Mouse (Mus musculus): ENCODE data around the gene Ddah1. TPM values are rescaled to one million over a fixed set of nuclear protein-coding genes. Genes with fewer than 3 reads are reported as not detected.
"Not testable (repeated sequence)": the region's sequence is repeated elsewhere in the genome, so short reads cannot be mapped to it uniquely, and the experiment has no call there.

Ddah1 gene
- total RNA-seq, 2 experiments from 2014 or later, result not detected

GRCm38 (mm10) chr3:145854427-145854826 is 96.0 kb downstream of the Ddah1 start:
- ATAC-seq (replicated peaks; ENCODE audit: poor library complexity, severe bottlenecking), result no peak

- no peak for ATAC-seq (replicated peaks; ENCODE audit: poor library complexity, severe bottlenecking)
Observed at GRCm38 (mm10) chr3:145855299-145855698, 96.8 kb downstream of the Ddah1 start.

DNA sequence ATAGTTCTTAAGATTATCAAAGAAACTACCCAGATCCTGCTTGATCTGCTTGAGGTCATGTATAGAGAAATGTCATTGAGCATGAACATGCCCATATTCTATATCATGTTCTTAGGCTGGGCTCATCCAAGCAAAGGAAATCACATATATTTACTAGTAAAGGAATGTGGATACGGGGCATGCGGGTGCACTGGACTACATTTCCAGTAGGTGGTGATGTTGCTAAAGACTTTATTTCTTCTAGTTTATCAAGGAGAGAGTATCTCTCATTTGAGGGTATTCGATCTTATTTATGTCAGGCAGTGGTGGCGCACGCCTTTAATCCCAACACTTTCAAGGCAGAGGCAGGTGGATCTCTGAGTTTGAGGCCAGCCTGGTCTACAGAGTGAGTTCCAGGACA is 99.9 kb downstream of the Ddah1 start:
- no peak for ATAC-seq (replicated peaks; ENCODE audit: poor library complexity, severe bottlenecking)

DNA sequence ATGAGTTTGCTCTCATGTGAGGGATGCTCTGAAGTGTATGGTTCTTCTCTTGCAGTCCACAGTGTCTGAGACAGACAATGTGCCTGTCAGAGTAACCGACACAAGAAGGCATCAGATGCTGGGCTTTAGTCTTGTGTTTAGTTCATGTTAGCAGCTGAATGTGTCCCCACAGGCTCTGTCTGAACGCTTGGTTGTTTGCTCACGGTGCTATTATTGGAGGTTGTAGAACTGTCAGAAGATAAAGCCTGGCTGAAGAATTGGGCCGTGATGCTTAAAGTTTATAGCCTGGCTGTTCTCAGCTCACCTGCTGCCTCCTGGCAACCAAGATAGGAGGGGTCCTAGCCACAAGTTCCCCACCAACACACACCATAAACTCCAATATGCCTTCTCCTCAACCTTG is 104.0 kb downstream of the Ddah1 start:
- no peak for ATAC-seq (replicated peaks; ENCODE audit: poor library complexity, severe bottlenecking)

- no peak for ATAC-seq (replicated peaks; ENCODE audit: poor library complexity, severe bottlenecking)
Observed at GRCm38 (mm10) chr3:145864033-145864712, 105.7 kb downstream of the Ddah1 start.

DNA sequence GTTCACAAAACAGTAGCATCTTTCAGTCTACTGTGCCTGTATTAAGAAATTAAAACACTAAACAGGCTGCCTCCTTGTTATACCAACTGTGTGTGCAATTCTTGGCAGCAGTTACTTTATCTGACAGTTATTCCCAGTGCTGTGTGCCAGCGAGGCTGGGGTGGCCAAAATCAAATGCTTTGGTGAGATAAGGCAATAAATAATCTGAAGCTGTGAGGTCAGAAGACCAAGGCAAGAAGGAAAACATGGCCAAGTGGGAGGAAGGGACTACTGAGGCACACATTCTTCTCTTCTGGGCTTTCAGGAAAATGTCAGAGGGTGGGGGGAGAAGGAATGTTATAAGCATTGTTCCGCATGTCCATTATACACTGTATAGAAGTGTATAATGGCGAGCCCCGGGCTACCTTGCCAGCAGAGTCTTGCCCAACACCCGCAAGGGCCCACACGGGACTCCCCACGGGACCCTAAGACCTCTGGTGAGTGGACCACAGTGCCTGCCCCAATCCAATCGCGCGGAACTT is 106.3 kb downstream of the Ddah1 start:
- ATAC-seq (replicated peaks; ENCODE audit: poor library complexity, severe bottlenecking), result no peak

DNA sequence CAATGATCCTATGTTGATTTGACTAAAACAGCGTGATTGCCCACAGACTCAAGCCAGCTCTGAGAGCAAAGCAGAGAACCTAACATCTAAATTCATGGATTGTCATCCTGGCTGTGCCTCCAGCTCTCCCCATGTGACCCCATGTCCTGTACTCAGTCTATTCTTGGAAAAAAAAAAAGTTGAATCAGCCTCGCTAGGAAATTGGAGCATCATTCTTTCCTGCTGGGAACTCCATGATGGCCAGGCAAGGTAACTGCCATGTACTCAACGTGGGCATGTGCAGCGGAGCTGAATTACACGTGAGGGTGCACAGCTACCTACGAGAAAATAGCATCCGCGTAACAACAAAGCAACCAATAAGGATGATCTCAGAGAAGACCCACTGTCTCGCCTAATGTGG is 114.2 kb downstream of the Ddah1 start:
- no peak for ATAC-seq (replicated peaks; ENCODE audit: poor library complexity, severe bottlenecking)

DNA sequence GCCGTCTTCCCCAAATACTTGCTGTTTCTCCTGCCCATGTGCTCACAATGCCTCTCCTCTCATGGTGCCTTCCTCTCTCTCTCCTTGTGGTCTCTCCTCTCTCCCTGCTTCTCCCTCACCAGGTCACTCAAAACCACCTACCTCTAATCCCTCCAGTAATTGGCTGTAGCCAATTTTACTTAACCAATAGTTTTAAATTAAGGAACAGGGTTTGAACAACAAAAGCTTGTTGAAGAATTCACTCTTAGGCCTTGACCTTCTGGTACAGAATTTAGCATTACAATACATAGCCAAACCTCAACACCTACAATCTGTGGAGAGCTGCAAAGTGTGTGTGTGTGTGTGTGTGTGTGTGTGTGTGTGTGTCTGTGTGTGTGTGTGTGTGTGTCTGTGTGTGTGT is 114.8 kb downstream of the Ddah1 start:
- ATAC-seq (replicated peaks; ENCODE audit: poor library complexity, severe bottlenecking), result no peak

- no peak for ATAC-seq (replicated peaks; ENCODE audit: poor library complexity, severe bottlenecking)
Observed at GRCm38 (mm10) chr3:145874126-145874525, 115.7 kb downstream of the Ddah1 start.

DNA sequence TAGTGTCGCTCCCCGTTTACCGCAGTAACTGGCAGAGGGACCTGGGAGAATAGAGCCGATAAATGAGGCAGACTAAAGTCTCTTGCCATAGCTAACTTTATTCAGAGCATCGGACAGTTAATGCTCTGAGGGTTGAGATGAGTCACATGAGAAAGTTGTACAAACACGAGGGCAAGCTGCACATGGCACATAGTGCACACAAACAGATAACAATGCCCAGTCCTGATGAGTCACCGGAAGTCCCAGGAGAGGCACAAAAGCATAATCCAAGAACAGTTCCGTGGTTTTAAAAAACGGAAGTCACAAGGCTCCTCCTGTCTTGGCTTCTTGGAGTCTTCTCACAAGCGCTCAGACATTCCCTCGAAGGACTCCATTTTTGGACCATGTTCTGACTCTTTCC is 117.6 kb downstream of the Ddah1 start:
- ATAC-seq (replicated peaks; ENCODE audit: poor library complexity, severe bottlenecking), result no peak; the same call in 1 of the 2 replicates

GRCm38 (mm10) chr3:145878867-145879266 is 120.4 kb downstream of the Ddah1 start:
- not testable (repeated sequence) for ATAC-seq (replicated peaks; ENCODE audit: poor library complexity, severe bottlenecking)

GRCm38 (mm10) chr3:145880335-145880734 is 121.9 kb downstream of the Ddah1 start:
- no peak for ATAC-seq (replicated peaks; ENCODE audit: poor library complexity, severe bottlenecking)

DNA sequence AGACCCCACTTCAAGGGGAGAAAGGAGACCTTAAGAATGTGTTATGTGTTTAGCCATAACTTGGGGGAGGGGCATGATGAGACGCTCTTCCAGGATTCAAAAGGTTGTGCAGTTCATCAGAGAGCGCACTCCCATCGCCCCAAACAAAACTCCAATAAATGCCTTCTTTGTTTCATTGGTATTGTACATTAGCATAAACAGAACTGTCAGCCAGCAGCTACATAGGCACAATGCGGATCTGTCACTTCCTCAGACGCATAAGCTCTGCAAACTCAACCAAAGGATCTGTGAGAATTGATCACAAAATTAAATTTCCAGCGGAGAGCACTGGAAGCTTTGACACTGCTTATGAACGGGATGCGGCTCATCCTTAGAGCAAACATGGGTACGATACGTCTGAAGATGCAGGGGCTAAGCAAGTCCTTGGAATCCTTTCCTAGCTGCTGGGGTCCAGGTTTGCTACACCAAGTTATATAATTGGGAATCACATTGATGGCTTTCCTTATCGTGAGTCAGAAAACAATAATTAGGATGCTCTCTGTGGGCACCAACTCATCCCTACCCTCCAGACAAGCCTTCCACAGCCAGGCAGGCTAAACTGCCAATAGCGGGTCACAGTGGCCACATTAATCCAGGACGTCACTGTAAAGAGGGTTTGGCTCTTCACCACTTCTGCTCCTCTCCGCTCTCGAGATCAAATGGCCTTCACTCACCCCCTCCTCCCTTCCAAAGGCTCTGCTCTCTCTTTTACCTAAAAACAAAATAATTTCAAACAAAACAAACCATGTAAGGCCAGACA is 123.8 kb downstream of the Ddah1 start:
- no peak for ATAC-seq (replicated peaks; ENCODE audit: poor library complexity, severe bottlenecking)

GRCm38 (mm10) chr3:145883233-145883632 is 124.8 kb downstream of the Ddah1 start:
- no peak for ATAC-seq (replicated peaks; ENCODE audit: poor library complexity, severe bottlenecking)

GRCm38 (mm10) chr3:145885376-145885775 is 126.9 kb downstream of the Ddah1 start:
- ATAC-seq (replicated peaks; ENCODE audit: poor library complexity, severe bottlenecking), result no peak

- no peak for ATAC-seq (replicated peaks; ENCODE audit: poor library complexity, severe bottlenecking)
Observed at GRCm38 (mm10) chr3:145885851-145886464, 127.5 kb downstream of the Ddah1 start.

DNA sequence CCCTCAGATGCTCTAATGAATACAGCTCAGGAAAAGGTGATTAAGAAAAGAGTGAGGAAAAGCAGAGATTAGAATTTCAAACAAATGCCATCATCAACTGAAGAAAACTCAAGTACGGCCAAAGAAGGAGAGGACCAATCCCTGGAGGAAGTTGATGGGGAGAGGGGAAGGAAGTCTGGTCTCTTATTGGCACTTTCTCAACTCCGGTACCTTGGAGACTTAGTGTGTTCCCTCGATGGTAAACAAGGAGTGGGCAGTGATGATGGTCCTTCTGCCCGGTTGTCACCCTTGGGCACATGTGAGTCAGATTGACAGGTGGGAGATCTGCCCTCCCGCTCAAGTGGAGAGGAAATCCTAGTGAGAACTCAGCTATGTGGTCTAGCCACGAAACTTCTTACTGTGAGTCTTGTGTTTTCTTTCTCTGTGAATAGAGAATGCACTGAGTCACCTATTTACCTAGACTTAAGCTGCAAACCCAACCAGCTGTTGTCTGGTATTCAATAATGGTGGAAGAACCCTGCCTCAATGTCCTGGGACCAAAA is 129.0 kb downstream of the Ddah1 start:
- no peak for ATAC-seq (replicated peaks; ENCODE audit: poor library complexity, severe bottlenecking)

DNA sequence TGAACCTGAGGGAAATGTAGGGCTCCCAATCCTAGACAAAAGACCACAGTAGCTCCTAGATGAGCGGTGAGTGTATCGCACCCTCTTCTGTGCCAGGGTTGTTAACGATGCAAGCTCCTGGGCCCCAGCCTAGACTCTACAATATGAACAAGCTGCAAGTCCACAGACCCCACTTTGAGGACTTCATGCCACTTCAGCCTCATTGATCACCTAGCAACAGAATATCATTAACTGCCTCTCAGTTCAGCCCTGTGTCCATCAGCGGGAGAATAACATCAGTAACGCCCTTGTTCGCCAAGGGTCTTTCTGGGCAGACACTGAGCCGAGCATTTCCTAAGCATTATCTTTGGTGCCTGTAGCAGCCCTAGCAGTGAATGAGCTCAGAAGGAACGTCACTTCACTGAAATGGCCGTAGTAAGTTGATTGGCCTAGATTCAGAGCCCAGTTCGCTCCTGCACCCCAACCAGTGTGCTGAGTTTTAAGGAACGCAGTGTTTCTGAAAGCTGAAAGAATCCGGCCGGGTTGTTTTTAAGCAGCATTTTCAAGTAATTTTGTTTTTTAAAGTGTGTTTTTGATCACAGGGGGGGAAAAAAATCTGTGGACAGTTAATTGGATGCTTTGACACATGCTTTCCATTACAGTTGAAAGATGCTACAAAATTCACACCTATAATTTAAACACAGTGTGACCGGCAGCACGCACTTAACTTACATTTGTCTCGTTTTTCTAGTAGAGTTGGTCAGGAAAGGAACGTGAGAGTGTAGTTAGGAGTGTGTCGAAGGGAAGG is 132.1 kb downstream of the Ddah1 start:
- ATAC-seq (replicated peaks; ENCODE audit: poor library complexity, severe bottlenecking), result no peak

- no peak for ATAC-seq (replicated peaks; ENCODE audit: poor library complexity, severe bottlenecking)
Observed at GRCm38 (mm10) chr3:145892451-145892850, 134.0 kb downstream of the Ddah1 start.

GRCm38 (mm10) chr3:145894131-145894530 is 135.7 kb downstream of the Ddah1 start:
- ATAC-seq (replicated peaks; ENCODE audit: poor library complexity, severe bottlenecking), result no peak
